Mouse (Mus musculus) heart, postnatal 0 days (tissue): ENCODE measurements around the gene Ccdc87. TPM values are rescaled to one million over a fixed set of nuclear protein-coding genes. Genes with fewer than 3 reads are reported as not detected.

Source experiments
- ATAC-seq: fragments of 200-750 bp; cut with Nextera tagmentation; 2 replicates; pipeline ENCODE4 v1.8.0; 2017; ENCODE audit warnings: low read depth, moderate number of reproducible peaks, moderate library complexity; ENCODE audit not compliant: insufficient read depth
- DNase-seq: peaks from one replicate; pipeline ENCODE4 v3.0.0-alpha.2; 2016; ENCODE audit warnings: low spot score
- H3K27ac ChIP-seq: fragments of 300-500 bp; sonication (generic); 2 replicates; pipeline ENCODE4 v1.5.1; 2014; ENCODE audit warnings: low read depth, mild to moderate bottlenecking
- H3K27me3 ChIP-seq: fragments of 300-500 bp; sonication (generic); 2 replicates; pipeline ENCODE4 v1.6.1; 2014; ENCODE audit warnings: low read length, mixed read lengths; ENCODE audit not compliant: control insufficient read depth, insufficient read depth
- H3K36me3 ChIP-seq: fragments of 300-500 bp; sonication (generic); replicated peaks from 2 replicates; pipeline ENCODE4 v1.6.1; 2014; ENCODE audit warnings: low read length, mixed read lengths; ENCODE audit not compliant: control insufficient read depth, insufficient read depth
- H3K4me1 ChIP-seq: fragments of 300-500 bp; sonication (generic); 2 replicates; pipeline ENCODE4 v1.6.1; 2014; ENCODE audit warnings: antibody characterized with exemption; ENCODE audit not compliant: control insufficient read depth, insufficient read depth
- H3K4me2 ChIP-seq: fragments of 300-500 bp; sonication (generic); 2 replicates; pipeline ENCODE4 v1.6.1; 2014; ENCODE audit warnings: low read depth, mild to moderate bottlenecking, low read length, moderate library complexity
- H3K4me3 ChIP-seq: fragments of 300-500 bp; sonication (generic); 2 replicates; pipeline ENCODE4 v1.5.1; 2014; ENCODE audit warnings: low read depth, low read length
- H3K9ac ChIP-seq: fragments of 300-500 bp; sonication (generic); replicated peaks from 2 replicates; pipeline ENCODE4 v1.6.1; 2014; ENCODE audit warnings: low read depth, low read length, mixed read lengths
- H3K9me3 ChIP-seq: fragments of 300-500 bp; sonication (generic); replicated peaks from 2 replicates; pipeline ENCODE4 v1.6.1; 2016; ENCODE audit warnings: low read length; ENCODE audit not compliant: control insufficient read depth
- CTCF ChIP-seq: IDR thresholded peaks from 2 replicates; pipeline ENCODE4 v1.5.1; 2016; ENCODE audit warnings: antibody characterized with exemption, control low read depth, low read depth
- EP300 ChIP-seq: IDR thresholded peaks from 2 replicates; pipeline ENCODE4 v1.6.1; 2016; ENCODE audit warnings: antibody characterized with exemption, low read depth
- WGBS: fragments of 180-500 bp; shearing (Covaris S2); extraction: QIAGEN DNeasy Blood & Tissue Kit; methylation state at CpG from one replicate; pipeline ENCODE4 v1.1.7; 2014; 5-methylcytosine and 5-hydroxymethylcytosine counted together
- polyA plus RNA-seq: library from polyadenylated mRNA; unstranded; fragments of >200 nt; fragmentation: Nextera tagmentation; extraction: Ambion mirVana; gene quantifications from 2 replicates; pipeline ENCODE4 v1.2.1, GENCODE M21; 2015
- total RNA-seq: library from RNA; depleted of rRNA; stranded (reverse); fragments of >200 nt; gene quantifications from 2 replicates; pipeline ENCODE4 v1.2.3, GENCODE M21; 2014; ENCODE audit warnings: low replicate concordance; rRNA removed

Gene Ccdc87
- total and polyA plus RNA-seq, 2 experiments from 2014 or later = 0.08 TPM; not detected in 1

DNA sequence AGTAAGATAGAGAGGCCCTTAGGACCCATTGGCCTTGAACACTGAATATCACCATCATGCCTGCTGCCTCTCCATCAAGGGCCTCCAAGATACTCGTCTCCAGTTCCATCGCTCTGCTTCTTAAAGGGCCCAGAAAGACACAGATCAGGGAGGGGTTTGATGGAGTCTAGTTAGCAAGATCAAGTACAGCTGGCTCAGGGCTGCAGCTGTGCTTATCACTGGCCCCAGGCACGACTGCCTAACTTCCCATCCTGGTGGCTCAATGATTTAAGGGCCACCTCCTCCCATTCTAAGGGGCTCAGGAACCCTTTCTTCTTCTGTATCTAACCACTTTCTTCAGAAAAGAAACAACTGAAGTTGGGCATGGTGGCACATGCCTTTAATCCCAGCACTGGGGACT lies 52.6 kb downstream of the Ccdc87 start:
- Histone ChIP-seq H3K9me3 (no peaks in the 10 kb centered on the region), H3K4me2 (no peak overlapping the region), H3K27ac (no peak overlapping the region), H3K36me3 (no peaks in the 10 kb centered on the region; the same call in 1 of the 2 replicates), H3K4me1 (no peaks in the 10 kb centered on the region), H3K4me3 (no peak overlapping the region), H3K27me3 (no peaks in the 10 kb centered on the region), H3K9ac (no peak overlapping the region)
- no peak for DNase-seq
- 70% methylated on average over 3 of the region's 3 CpGs for WGBS
- ATAC-seq = no peak
- TF ChIP-seq CTCF (no peak), EP300 (no peak)

Other genes with a start within 250 kb of the Ccdc87 start
- gene Lrfn4, start 223.7 kb upstream of the Ccdc87 start, total RNA-seq = 32.2 and 45.8 TPM in 2 replicates
- gene Lrfn4, start 223.7 kb upstream of the Ccdc87 start, polyA plus RNA-seq = 1.7 and 1.9 TPM in 2 replicates
- gene Rce1, start 213.7 kb upstream of the Ccdc87 start, total RNA-seq = 60.6 and 64.6 TPM in 2 replicates
- 24.8 and 25.6 TPM in 2 replicates for gene Rce1, start 213.7 kb upstream of the Ccdc87 start, polyA plus RNA-seq
- gene Gm960, start 140.7 kb upstream of the Ccdc87 start, total RNA-seq = 0.43 TPM in 1 of 2 replicates, not detected in the other
- 0.54 and 1.6 TPM in 2 replicates for gene Gm960, start 140.7 kb upstream of the Ccdc87 start, polyA plus RNA-seq
- gene Sptbn2, start 128.2 kb upstream of the Ccdc87 start, total RNA-seq = 0.04 TPM in 2 replicates
- gene Sptbn2, start 128.2 kb upstream of the Ccdc87 start, polyA plus RNA-seq = 0.05 and 0.12 TPM in 2 replicates
- gene Rbm4b, start 82.9 kb upstream of the Ccdc87 start, total RNA-seq = 9.3 and 30.2 TPM in 2 replicates
- 20.3 and 22.5 TPM in 2 replicates for gene Rbm4b, start 82.9 kb upstream of the Ccdc87 start, polyA plus RNA-seq
- gene Rbm4, start 45.5 kb upstream of the Ccdc87 start, total RNA-seq = 63.4 and 75.1 TPM in 2 replicates
- 40.8 and 43.9 TPM in 2 replicates for gene Rbm4, start 45.5 kb upstream of the Ccdc87 start, polyA plus RNA-seq
- gene Gm21992, start 27.8 kb upstream of the Ccdc87 start, total RNA-seq = 3.7 and 12.4 TPM in 2 replicates
- gene Gm21992, start 27.8 kb upstream of the Ccdc87 start, polyA plus RNA-seq = 17.6 and 21.6 TPM in 2 replicates
- gene Rbm14, start 27.7 kb upstream of the Ccdc87 start, total RNA-seq = 25.3 and 28.1 TPM in 2 replicates
- gene Rbm14, start 27.7 kb upstream of the Ccdc87 start, polyA plus RNA-seq = 21.2 and 24.9 TPM in 2 replicates
- gene Ccs, start within 50 bp of the Ccdc87 start, total RNA-seq = 23.2 and 58.6 TPM in 2 replicates
- 41.8 and 42.1 TPM in 2 replicates for gene Ccs, start within 50 bp of the Ccdc87 start, polyA plus RNA-seq
- 49.5 and 56.8 TPM in 2 replicates for gene Ctsf, start 15.8 kb downstream of the Ccdc87 start, total RNA-seq
- gene Ctsf, start 15.8 kb downstream of the Ccdc87 start, polyA plus RNA-seq = 39.7 and 43.6 TPM in 2 replicates
- gene Actn3, start 38.5 kb downstream of the Ccdc87 start, total RNA-seq = 0.95 and 1.2 TPM in 2 replicates
- 0.72 and 0.78 TPM in 2 replicates for gene Actn3, start 38.5 kb downstream of the Ccdc87 start, polyA plus RNA-seq
- gene Zdhhc24, start 39.3 kb downstream of the Ccdc87 start, total RNA-seq = 8.7 and 11.6 TPM in 2 replicates
- gene Zdhhc24, start 39.3 kb downstream of the Ccdc87 start, polyA plus RNA-seq = 5.9 TPM in 2 replicates
- gene Bbs1, start 67.3 kb downstream of the Ccdc87 start, total RNA-seq = 5.4 and 5.8 TPM in 2 replicates
- gene Bbs1, start 67.3 kb downstream of the Ccdc87 start, polyA plus RNA-seq = 1.1 and 1.4 TPM in 2 replicates
- gene Dpp3, start 88.9 kb downstream of the Ccdc87 start, total RNA-seq = 60.1 and 116 TPM in 2 replicates
- 40.8 and 44.3 TPM in 2 replicates for gene Dpp3, start 88.9 kb downstream of the Ccdc87 start, polyA plus RNA-seq
- 0.76 TPM in 1 of 2 replicates, not detected in the other for gene Peli3, start 103.8 kb downstream of the Ccdc87 start, total RNA-seq
- 0.27 and 0.31 TPM in 2 replicates for gene Peli3, start 103.8 kb downstream of the Ccdc87 start, polyA plus RNA-seq
- gene Mrpl11, start 122.8 kb downstream of the Ccdc87 start, total RNA-seq = 35.0 and 61.4 TPM in 2 replicates
- gene Mrpl11, start 122.8 kb downstream of the Ccdc87 start, polyA plus RNA-seq = 128 and 131 TPM in 2 replicates
- 0.15 TPM in 1 of 2 replicates, not detected in the other for gene Npas4, start 150.9 kb downstream of the Ccdc87 start, total RNA-seq
- gene Npas4, start 150.9 kb downstream of the Ccdc87 start, polyA plus RNA-seq = 0.03 TPM in 1 of 2 replicates, not detected in the other
- gene Slc29a2, start 184.5 kb downstream of the Ccdc87 start, total RNA-seq = 13.8 and 17.3 TPM in 2 replicates
- gene Slc29a2, start 184.5 kb downstream of the Ccdc87 start, polyA plus RNA-seq = 11.5 and 11.7 TPM in 2 replicates
- gene B4gat1, start 199.5 kb downstream of the Ccdc87 start, total RNA-seq = 46.2 and 58.3 TPM in 2 replicates
- gene B4gat1, start 199.5 kb downstream of the Ccdc87 start, polyA plus RNA-seq = 47.4 and 48.2 TPM in 2 replicates
- gene AC124502.3, start 199.5 kb downstream of the Ccdc87 start, total RNA-seq = 1.7 TPM in 1 of 2 replicates, not detected in the other
- gene AC124502.3, start 199.5 kb downstream of the Ccdc87 start, polyA plus RNA-seq = 0.97 and 1.4 TPM in 2 replicates
- 1.9 and 13.6 TPM in 2 replicates for gene Brms1, start 202.0 kb downstream of the Ccdc87 start, total RNA-seq
- gene Brms1, start 202.0 kb downstream of the Ccdc87 start, polyA plus RNA-seq = 20.0 and 20.4 TPM in 2 replicates
- gene Rin1, start 211.1 kb downstream of the Ccdc87 start, total RNA-seq = 3.1 and 3.2 TPM in 2 replicates
- gene Rin1, start 211.1 kb downstream of the Ccdc87 start, polyA plus RNA-seq = 0.97 and 1.3 TPM in 2 replicates
- gene Cd248, start 228.7 kb downstream of the Ccdc87 start, total RNA-seq = 19.8 and 24.4 TPM in 2 replicates
- gene Cd248, start 228.7 kb downstream of the Ccdc87 start, polyA plus RNA-seq = 7.8 and 8.8 TPM in 2 replicates
- 2.6 and 4.3 TPM in 2 replicates for gene Tmem151a, start 246.2 kb downstream of the Ccdc87 start, total RNA-seq
- 3.0 and 3.3 TPM in 2 replicates for gene Tmem151a, start 246.2 kb downstream of the Ccdc87 start, polyA plus RNA-seq
- 160 and 168 TPM in 2 replicates for gene Yif1a, start 249.2 kb downstream of the Ccdc87 start, total RNA-seq
- 109 and 120 TPM in 2 replicates for gene Yif1a, start 249.2 kb downstream of the Ccdc87 start, polyA plus RNA-seq